In the genomic region with DNA sequence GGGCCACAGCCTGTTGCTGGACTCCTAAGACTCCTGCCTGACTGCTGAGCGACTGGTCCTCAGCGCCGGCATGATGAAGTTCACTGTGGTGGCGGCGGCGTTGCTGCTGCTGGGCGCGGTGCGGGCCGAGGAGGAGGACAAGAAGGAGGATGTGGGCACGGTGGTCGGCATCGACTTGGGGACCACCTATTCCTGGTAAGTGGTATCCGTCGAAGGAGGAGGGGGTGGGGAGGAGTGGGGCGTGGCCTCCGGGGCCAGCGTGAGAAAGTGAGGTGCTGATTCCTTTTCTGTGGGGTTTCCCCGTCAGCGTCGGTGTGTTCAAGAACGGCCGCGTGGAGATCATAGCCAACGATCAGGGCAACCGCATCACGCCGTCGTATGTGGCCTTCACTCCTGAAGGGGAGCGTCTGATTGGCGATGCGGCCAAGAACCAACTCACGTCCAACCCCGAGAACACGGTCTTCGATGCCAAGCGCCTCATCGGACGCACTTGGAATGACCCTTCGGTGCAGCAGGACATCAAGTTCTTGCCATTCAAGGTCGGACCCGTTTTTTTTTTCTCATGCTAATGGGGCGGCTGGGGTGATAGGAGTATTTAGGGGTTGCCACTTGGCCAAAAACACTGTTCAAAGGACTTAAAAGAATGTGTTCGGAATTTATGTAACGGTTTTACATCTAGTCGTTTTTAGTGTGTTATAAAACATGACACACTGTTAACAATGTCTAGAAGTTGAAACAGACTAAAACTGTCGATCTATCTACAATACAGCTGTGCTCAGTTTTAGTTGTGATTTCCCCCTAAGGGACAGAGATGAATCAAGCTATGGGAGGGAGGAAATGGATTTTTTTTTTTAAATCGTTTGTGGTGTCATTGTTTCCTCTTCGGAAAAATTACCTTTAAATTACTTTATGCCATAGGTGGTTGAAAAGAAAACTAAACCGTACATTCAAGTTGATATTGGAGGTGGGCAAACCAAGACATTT, we compare ENCODE assay signal across 8 mouse cellular contexts. TPM values are rescaled to one million over a fixed set of nuclear protein-coding genes. Genes with fewer than 3 reads are reported as not detected.
DNase-seq lines count a peak whose midpoint lies in the region; ATAC-seq and TF ChIP-seq lines count a peak whose summit lies in the region.

No protein-coding gene starts in this region.

- H3K4me1 ChIP-seq in thymus, adult 2 months (replicated peaks; ENCODE audit: control insufficient read depth, insufficient read depth, low read length): no peaks in the 10 kb centered on the region; the same call in 1 of the 2 replicates
- H3K4me1 ChIP-seq in limb, embryonic 12.5 days (replicated peaks): peaks cover 49% of the 10 kb centered on the region
- peaks cover 51% of the 10 kb centered on the region for H3K4me1 ChIP-seq in midbrain, embryonic 16.5 days (ENCODE audit: control insufficient read depth, insufficient read depth, low read length)

- no peak; the same call in none of the 2 replicates for ATAC-seq in limb, embryonic 12.5 days (ENCODE audit: insufficient number of reproducible peaks, insufficient read depth, low FRiP score, low TSS enrichment, low read depth)
- ATAC-seq in midbrain, embryonic 16.5 days: peak; percentile 61

- peak; percentile 63 for DNase-seq in cerebellum, adult 11-12 months
- DNase-seq in cerebellum, adult 18-20 months: no peak
- no peak for DNase-seq in thymus, adult 2 months
- no peak for DNase-seq in thymus, adult 18-20 months
- peak; percentile 46 for DNase-seq in forelimb bud, embryonic 11.5 days (ENCODE audit: low read depth, low spot score)
- DNase-seq in right cerebral cortex, adult 2 months (ENCODE audit: low spot score in 2 of 2): no peak

- peak overlapping the region; percentile 57 for H3K4me3 ChIP-seq in thymus, adult 2 months (ENCODE audit: control insufficient read depth, insufficient read depth, low read length)
- H3K4me3 ChIP-seq in limb, embryonic 12.5 days (replicated peaks): peak overlapping the region; percentile 99
- peak overlapping the region; percentile 98 for H3K4me3 ChIP-seq in midbrain, embryonic 16.5 days (ENCODE audit: low read depth, low read length)

- peak overlapping the region; percentile 78 for H3K4me2 ChIP-seq in limb, embryonic 12.5 days
- H3K4me2 ChIP-seq in midbrain, embryonic 16.5 days (ENCODE audit: low read length): peak overlapping the region; percentile 77

- TF ChIP-seq CTCF in thymus, adult 2 months (IDR thresholded peaks at IDR 0.05; ENCODE audit: borderline replicate concordance, control insufficient read depth, extremely low read depth, insufficient read depth, low read length, poor library complexity): no peak

- no peaks in the 10 kb centered on the region for H3K9me3 ChIP-seq in limb, embryonic 12.5 days
- H3K9me3 ChIP-seq in midbrain, embryonic 16.5 days (replicated peaks; ENCODE audit: control insufficient read depth, low read length, poor library complexity, severe bottlenecking): no peaks in the 10 kb centered on the region

- peak overlapping the region; percentile 98 for H3K9ac ChIP-seq in limb, embryonic 12.5 days (replicated peaks)
- peak overlapping the region; percentile 94 for H3K9ac ChIP-seq in midbrain, embryonic 16.5 days (ENCODE audit: low read depth, low read length)

- WGBS in thymus, adult 2 months: under 1% methylated on average over 50 of the region's 50 CpGs
- WGBS in limb, embryonic 12.5 days: 4% methylated on average over 50 of the region's 50 CpGs
- WGBS in midbrain, embryonic 16.5 days: 4% methylated on average over 47 of the region's 50 CpGs

- H3K36me3 ChIP-seq in thymus, adult 2 months (ENCODE audit: control insufficient read depth, insufficient read depth, low read length): peaks cover 33% of the 10 kb centered on the region
- peaks cover 51% of the 10 kb centered on the region for H3K36me3 ChIP-seq in limb, embryonic 12.5 days
- H3K36me3 ChIP-seq in midbrain, embryonic 16.5 days (ENCODE audit: control insufficient read depth, insufficient read depth, low read length): peaks cover 31% of the 10 kb centered on the region

- TF ChIP-seq POLR2A in thymus, adult 2 months (IDR thresholded peaks at IDR 0.05; ENCODE audit: control insufficient read depth, extremely low read depth, insufficient read depth, low read length, poor library complexity): no peak

- H3K27me3 ChIP-seq in thymus, adult 2 months (ENCODE audit: control insufficient read depth, insufficient read depth, low read length): no peaks in the 10 kb centered on the region
- no peaks in the 10 kb centered on the region for H3K27me3 ChIP-seq in limb, embryonic 12.5 days
- H3K27me3 ChIP-seq in midbrain, embryonic 16.5 days (ENCODE audit: control insufficient read depth, insufficient read depth, low read depth, low read length): no peaks in the 10 kb centered on the region

- H3K27ac ChIP-seq in thymus, adult 2 months (ENCODE audit: control insufficient read depth, insufficient read depth, low read length): peak overlapping the region; percentile 15
- H3K27ac ChIP-seq in limb, embryonic 12.5 days: peak overlapping the region; percentile 92
- H3K27ac ChIP-seq in midbrain, embryonic 16.5 days (ENCODE audit: low read length): peak overlapping the region; percentile 89

RNA-seq across cellular contexts. Expression of gene Hspa5, which starts 0.8 kb away (rescaled TPM):
- polyA plus RNA-seq in thymus, adult 2 months (2012; rRNA removed): 376 and 377 TPM in 2 replicates
- polyA plus RNA-seq in limb, embryonic 12.5 days (2016; fragmentation: Nextera tagmentation; extraction: Ambion mirVana): 756 and 817 TPM in 2 replicates
- 420 and 450 TPM in 2 replicates for polyA plus RNA-seq in midbrain, embryonic 16.5 days (2015; fragmentation: Nextera tagmentation; extraction: Ambion mirVana)

RNA-seq across cellular contexts. Expression of gene Gapvd1, which starts 17.5 kb away (rescaled TPM):
- polyA plus RNA-seq in thymus, adult 2 months (2012; rRNA removed): 36.9 and 39.4 TPM in 2 replicates
- 92.9 and 104 TPM in 2 replicates for polyA plus RNA-seq in limb, embryonic 12.5 days (2016; fragmentation: Nextera tagmentation; extraction: Ambion mirVana)
- 107 and 113 TPM in 2 replicates for polyA plus RNA-seq in midbrain, embryonic 16.5 days (2015; fragmentation: Nextera tagmentation; extraction: Ambion mirVana)

RNA-seq across cellular contexts. Expression of gene Rabepk, which starts 27.2 kb away (rescaled TPM):
- polyA plus RNA-seq in thymus, adult 2 months (2012; rRNA removed): 27.2 and 31.1 TPM in 2 replicates
- 33.4 and 35.7 TPM in 2 replicates for polyA plus RNA-seq in limb, embryonic 12.5 days (2016; fragmentation: Nextera tagmentation; extraction: Ambion mirVana)
- polyA plus RNA-seq in midbrain, embryonic 16.5 days (2015; fragmentation: Nextera tagmentation; extraction: Ambion mirVana): 24.5 and 27.4 TPM in 2 replicates

RNA-seq across cellular contexts. Expression of gene Fbxw2, which starts 53.6 kb away (rescaled TPM):
- polyA plus RNA-seq in thymus, adult 2 months (2012; rRNA removed): 55.4 and 58.2 TPM in 2 replicates
- polyA plus RNA-seq in limb, embryonic 12.5 days (2016; fragmentation: Nextera tagmentation; extraction: Ambion mirVana): 83.0 and 86.8 TPM in 2 replicates
- 102 and 106 TPM in 2 replicates for polyA plus RNA-seq in midbrain, embryonic 16.5 days (2015; fragmentation: Nextera tagmentation; extraction: Ambion mirVana)

Comparison
In these comparisons a context has a peak if more than half of its experiments do, and no peak if none do; other contexts are left out.
1. DNase-seq: peak in cerebellum, adult 11-12 months (single experiment) and forelimb bud, embryonic 11.5 days (single experiment); none in cerebellum, adult 18-20 months (0 of 2), thymus, adult 2 months (single experiment), thymus, adult 18-20 months (0 of 2) and right cerebral cortex, adult 2 months (0 of 2).
2. H3K27ac ChIP-seq: peak in every context shown above with its lines; median percentile 92 in limb, embryonic 12.5 days; 89 in midbrain, embryonic 16.5 days; 15 in thymus, adult 2 months.
3. Peak in every context shown above with its lines, with median percentiles within 50 percentile points of each other: H3K4me3 ChIP-seq.